ENCODE assay signal across 10 mouse cellular contexts in the genomic region with DNA sequence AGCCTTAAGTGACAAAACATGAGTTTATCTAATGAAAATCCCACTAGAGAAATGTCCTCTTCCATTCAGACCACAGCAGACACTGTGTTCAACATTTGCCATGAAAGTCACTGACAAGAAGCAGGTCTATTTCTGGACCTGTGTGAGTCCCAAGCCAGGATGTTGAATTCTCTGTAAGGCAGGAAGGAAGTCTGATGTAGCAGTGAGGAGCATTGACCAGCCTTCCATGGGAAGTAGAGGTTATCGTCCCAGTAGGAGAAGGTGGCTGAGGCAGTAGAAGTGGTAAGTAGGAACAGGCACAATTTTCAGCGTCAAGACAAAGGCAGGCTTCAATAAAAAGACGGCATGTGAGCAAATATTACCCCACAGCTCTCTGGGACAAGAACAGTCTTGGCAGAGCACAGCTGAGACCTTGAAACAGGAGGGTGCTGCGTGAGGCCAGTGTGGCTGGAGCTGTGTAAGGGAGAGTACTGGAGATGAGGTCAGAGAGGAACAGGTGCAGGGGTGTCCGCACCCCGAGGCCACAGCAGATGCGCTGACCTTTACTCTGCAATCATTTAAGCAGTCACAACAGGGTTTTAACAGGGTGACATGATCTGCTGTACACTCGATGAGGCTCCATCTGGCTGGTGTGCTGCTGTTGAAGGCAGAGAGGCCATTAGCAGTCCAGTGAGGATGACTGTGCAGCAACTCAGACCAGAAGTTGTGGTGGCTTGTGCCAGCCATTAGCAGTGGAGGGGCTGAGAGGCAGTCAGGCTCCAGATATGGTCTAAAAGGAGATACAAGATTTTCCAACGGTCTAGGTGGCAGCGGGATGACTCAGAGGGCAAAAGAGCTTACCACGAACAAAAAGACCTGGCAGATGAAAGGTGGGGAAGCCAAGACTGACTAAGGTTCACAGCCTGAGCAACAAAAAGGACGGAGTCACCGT. TPM values are rescaled to one million over a fixed set of nuclear protein-coding genes. Genes with fewer than 3 reads are reported as not detected.
DNase-seq lines count a peak whose midpoint lies in the region; ATAC-seq and TF ChIP-seq lines count a peak whose summit lies in the region.
"Had no signal": no experiment of that assay in that cellular context is flagged by ENCODE, and none has a peak within 500 bp of the region (broad histone marks: within the 10 kb centered on the region; RNA-seq: fewer than 3 reads in every experiment).

No protein-coding gene starts in this region.

- H3K9ac ChIP-seq in kidney, postnatal 0 days (ENCODE audit: low read depth, low read length) = no peak overlapping the region
- H3K9ac ChIP-seq in heart, embryonic 12.5 days = no peak overlapping the region
- H3K9ac ChIP-seq: forebrain, embryonic 15.5 days had no signal

- H3K4me1 ChIP-seq in kidney, postnatal 0 days (replicated peaks; ENCODE audit: insufficient read depth, low read length) = no peaks in the 10 kb centered on the region
- peaks cover 13% of the 10 kb centered on the region for H3K4me1 ChIP-seq in brown adipose tissue, adult 24 weeks (ENCODE audit: control insufficient read depth, insufficient read depth, insufficient read length, low read length)
- H3K4me1 ChIP-seq in heart, embryonic 12.5 days (replicated peaks) = peaks cover 21% of the 10 kb centered on the region

- H3K27me3 ChIP-seq in kidney, postnatal 0 days (ENCODE audit: insufficient read depth, low read length) = no peaks in the 10 kb centered on the region
- H3K27me3 ChIP-seq in heart, embryonic 12.5 days (replicated peaks) = no peaks in the 10 kb centered on the region
- H3K27me3 ChIP-seq: forebrain, embryonic 15.5 days had no signal

- no peak for ATAC-seq in kidney, postnatal 0 days (replicated peaks; ENCODE audit: low FRiP score, low read depth)
- ATAC-seq in heart, embryonic 12.5 days (ENCODE audit: insufficient number of reproducible peaks, low FRiP score) = peak; percentile 61; the same call in 1 of the 2 replicates
- peak; percentile 55; the same call in 1 of the 2 replicates for ATAC-seq in megakaryocyte-erythroid progenitor cell, adult 5-6 weeks (replicated peaks; ENCODE audit: low FRiP score, low TSS enrichment, poor library complexity, severe bottlenecking)
- ATAC-seq: forebrain, embryonic 15.5 days had no signal

- 59% methylated on average over 13 of the region's 13 CpGs for WGBS in kidney, postnatal 0 days
- 62% methylated on average over 13 of the region's 13 CpGs for WGBS in heart, embryonic 12.5 days

- TF ChIP-seq CTCF in kidney, postnatal 0 days (IDR thresholded peaks at IDR 0.05; ENCODE audit: low read depth) = no peak

- no peaks in the 10 kb centered on the region for H3K9me3 ChIP-seq in kidney, postnatal 0 days (replicated peaks; ENCODE audit: low read length)
- H3K9me3 ChIP-seq in heart, embryonic 12.5 days (replicated peaks) = no peaks in the 10 kb centered on the region
- H3K9me3 ChIP-seq: forebrain, embryonic 15.5 days had no signal

- H3K4me3 ChIP-seq in kidney, postnatal 0 days (replicated peaks; ENCODE audit: low read depth, low read length) = no peak overlapping the region
- no peak overlapping the region for H3K4me3 ChIP-seq in brown adipose tissue, adult 24 weeks (ENCODE audit: insufficient read depth, low read depth, low read length)
- no peak overlapping the region for H3K4me3 ChIP-seq in heart, embryonic 12.5 days
- H3K4me3 ChIP-seq: forebrain, embryonic 15.5 days had no signal

- H3K27ac ChIP-seq in kidney, postnatal 0 days = no peak overlapping the region
- H3K27ac ChIP-seq in brown adipose tissue, adult 24 weeks (replicated peaks; ENCODE audit: low read depth, low read length) = peak overlapping the region; percentile 7
- H3K27ac ChIP-seq in heart, embryonic 12.5 days (ENCODE audit: poor library complexity, severe bottlenecking) = peak overlapping the region; percentile 43
- H3K27ac ChIP-seq: forebrain, embryonic 15.5 days had no signal

- DNase-seq in kidney, postnatal 0 days (ENCODE audit: low spot score) = peak; percentile 16
- DNase-seq in kidney, adult 11 months = no peak
- DNase-seq in thymus, postnatal 14 days = no peak
- DNase-seq in right cerebral cortex, adult 2 months (ENCODE audit: low spot score in 2 of 2) = no peak
- DNase-seq in cerebellum, postnatal 14 days = no peak

- H3K36me3 ChIP-seq in kidney, postnatal 0 days (ENCODE audit: insufficient read depth, low read length) = no peaks in the 10 kb centered on the region
- H3K36me3 ChIP-seq in heart, embryonic 12.5 days = no peaks in the 10 kb centered on the region
- H3K36me3 ChIP-seq: forebrain, embryonic 15.5 days; G1E had no signal

- H3K4me2 ChIP-seq in kidney, postnatal 0 days (ENCODE audit: low read length) = no peak overlapping the region
- no peak overlapping the region for H3K4me2 ChIP-seq in heart, embryonic 12.5 days
- H3K4me2 ChIP-seq: forebrain, embryonic 15.5 days had no signal

RNA-seq across cellular contexts. Expression of gene Tmem131l, which starts 21.8 kb away (rescaled TPM):
- polyA plus RNA-seq in kidney, postnatal 0 days (2015; fragmentation: Nextera tagmentation; extraction: Ambion mirVana) = 21.6 and 22.4 TPM in 2 replicates
- polyA plus RNA-seq in brown adipose tissue, adult 24 weeks (2012; ENCODE audit: insufficient read depth, insufficient read length, missing spikeins) = 8.4 and 9.8 TPM in 2 replicates
- polyA plus RNA-seq in heart, embryonic 12.5 days (2016; fragmentation: Nextera tagmentation; extraction: Ambion mirVana) = 26.9 and 27.4 TPM in 2 replicates
- 103 and 106 TPM in 2 replicates for total RNA-seq in megakaryocyte-erythroid progenitor cell, adult 5-6 weeks (2014; fragmentation: Nextera tagmentation)
- total RNA-seq in megakaryocyte-erythroid progenitor cell, adult 5-6 weeks (2017) = 32.7 and 42.1 TPM in 2 replicates
